Mouse (Mus musculus) liver, embryonic 12.5 days (tissue): ENCODE results near the gene Acvr1b. TPM values are rescaled to one million over a fixed set of nuclear protein-coding genes. Genes with fewer than 3 reads are reported as not detected.

ENCODE experiments used
- ATAC-seq: fragments of 200-750 bp; cut with Nextera tagmentation; 2 replicates; pipeline ENCODE4 v1.8.0; 2017; ENCODE audit warnings: moderate number of reproducible peaks, mild to moderate bottlenecking, moderate library complexity
- H3K27ac ChIP-seq: fragments of 300-500 bp; sonication (generic); 2 replicates; pipeline ENCODE4 v1.5.1; 2016; ENCODE audit warnings: mild to moderate bottlenecking
- H3K27me3 ChIP-seq: fragments of 300-500 bp; sonication (generic); replicated peaks from 2 replicates; pipeline ENCODE4 v1.6.1; 2016; ENCODE audit warnings: mild to moderate bottlenecking, moderate library complexity
- H3K36me3 ChIP-seq: fragments of 300-500 bp; sonication (generic); 2 replicates; pipeline ENCODE4 v1.6.1; 2016; ENCODE audit warnings: mild to moderate bottlenecking, moderate library complexity
- H3K4me1 ChIP-seq: fragments of 300-500 bp; sonication (generic); 2 replicates; pipeline ENCODE4 v1.6.1; 2016
- H3K4me2 ChIP-seq: fragments of 300-500 bp; sonication (generic); 2 replicates; pipeline ENCODE4 v1.6.1; 2016; ENCODE audit warnings: mild to moderate bottlenecking, moderate library complexity
- H3K4me3 ChIP-seq: fragments of 300-500 bp; sonication (generic); 2 replicates; pipeline ENCODE4 v1.5.1; 2016; ENCODE audit warnings: mild to moderate bottlenecking, moderate library complexity
- H3K9ac ChIP-seq: fragments of 300-500 bp; sonication (generic); 2 replicates; pipeline ENCODE4 v1.6.1; 2016; ENCODE audit warnings: mild to moderate bottlenecking, moderate library complexity
- H3K9me3 ChIP-seq: fragments of 300-500 bp; sonication (generic); replicated peaks from 2 replicates; pipeline ENCODE4 v1.6.1; 2016; ENCODE audit warnings: mild to moderate bottlenecking, moderate library complexity
- WGBS: fragments of 180-500 bp; shearing (Covaris S2); methylation state at CpG from one replicate; pipeline ENCODE4 v1.1.7; 2016; ENCODE audit not compliant: insufficient replicate concordance; 5-methylcytosine and 5-hydroxymethylcytosine counted together
- polyA plus RNA-seq: library from polyadenylated mRNA; unstranded; fragments of >200 nt; fragmentation: Nextera tagmentation; extraction: Ambion mirVana; gene quantifications from 2 replicates; pipeline ENCODE4 v1.2.1, GENCODE M21; 2016

Gene Acvr1b
- polyA plus RNA-seq, 1 experiment from 2014 or later: 2.2 TPM

DNA sequence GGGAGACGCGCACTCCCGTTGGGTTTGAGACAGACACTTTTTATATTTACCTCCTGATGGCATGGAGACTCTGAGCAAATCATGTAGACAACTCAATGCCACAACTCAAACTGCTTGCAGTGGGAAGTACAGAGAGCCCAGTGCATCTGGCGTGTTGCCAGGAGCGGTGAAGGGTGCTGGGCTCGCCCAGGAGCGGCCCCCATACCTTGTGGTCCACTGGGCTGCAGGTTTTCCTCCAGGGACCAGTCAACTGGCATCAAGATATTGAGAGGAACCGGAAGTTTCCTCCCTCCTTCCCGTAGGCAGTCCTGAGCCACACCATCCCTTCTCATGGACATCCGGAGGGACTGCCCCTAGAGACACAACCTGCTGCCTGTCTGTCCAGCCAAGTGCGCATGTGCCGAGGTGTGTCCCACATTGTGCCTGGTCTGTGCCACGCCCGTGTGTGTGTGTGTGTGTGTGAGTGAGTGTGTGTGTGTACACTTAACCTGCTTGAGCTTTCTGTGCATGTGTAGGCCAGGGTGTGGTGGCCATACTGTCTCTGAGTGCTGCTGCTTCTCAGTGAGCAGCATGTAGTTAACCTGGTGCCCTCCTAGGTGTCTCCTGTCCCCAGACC is 37.2 kb downstream of the Acvr1b start:
- Histone ChIP-seq H3K4me2 (no peak overlapping the region), H3K4me1 (no peaks in the 10 kb centered on the region), H3K27me3 (no peaks in the 10 kb centered on the region), H3K9ac (no peak overlapping the region), H3K36me3 (peaks cover 46% of the 10 kb centered on the region), H3K4me3 (no peak overlapping the region), H3K27ac (no peak overlapping the region), H3K9me3 (no peaks in the 10 kb centered on the region)
- 83% methylated on average over 14 of the region's 14 CpGs for WGBS
- no peak for ATAC-seq

GRCm38 (mm10) chr15:101212435-101212834 is 38.6 kb downstream of the Acvr1b start:
- Histone ChIP-seq H3K36me3 (peaks cover 38% of the 10 kb centered on the region), H3K27me3 (no peaks in the 10 kb centered on the region), H3K9me3 (no peaks in the 10 kb centered on the region), H3K4me3 (no peak overlapping the region), H3K4me2 (no peak overlapping the region), H3K4me1 (no peaks in the 10 kb centered on the region), H3K27ac (no peak overlapping the region), H3K9ac (no peak overlapping the region)
- WGBS: 81% methylated on average over 14 of the region's 14 CpGs
- ATAC-seq: no peak

- H3K9me3 ChIP-seq: no peaks in the 10 kb centered on the region
- WGBS: 70% methylated on average over 2 of the region's 2 CpGs
- ATAC-seq: no peak
- no peak overlapping the region for H3K4me2 ChIP-seq
- H3K36me3 ChIP-seq: peaks cover 23% of the 10 kb centered on the region
- no peak overlapping the region for H3K27ac ChIP-seq
- no peak overlapping the region for H3K9ac ChIP-seq
- no peaks in the 10 kb centered on the region for H3K4me1 ChIP-seq
- H3K4me3 ChIP-seq: no peak overlapping the region
- H3K27me3 ChIP-seq: no peaks in the 10 kb centered on the region
Measured at GRCm38 (mm10) chr15:101215136-101215535, 41.3 kb downstream of the Acvr1b start.

DNA sequence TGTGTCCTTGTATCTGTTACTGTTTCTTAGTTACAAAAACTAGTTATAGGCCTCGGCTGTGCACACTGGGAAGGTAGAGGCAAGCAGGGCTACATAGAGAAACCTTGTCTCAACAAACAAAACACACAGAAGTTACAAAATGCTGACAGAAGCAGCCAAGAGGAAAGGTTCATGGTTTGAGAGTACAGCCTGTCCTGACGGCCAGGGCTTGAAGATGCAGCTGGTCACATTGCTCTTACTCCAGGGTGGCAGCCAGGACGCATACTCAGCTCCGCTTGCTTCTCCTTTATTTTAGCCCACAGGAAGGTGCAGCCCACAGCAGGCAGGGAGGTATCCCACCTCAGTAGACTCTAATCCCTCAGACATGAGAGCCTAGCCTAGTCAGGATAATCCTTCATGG is 42.2 kb downstream of the Acvr1b start:
- Histone ChIP-seq H3K27me3 (peaks cover 4% of the 10 kb centered on the region; the same call in 1 of the 2 replicates), H3K4me2 (no peak overlapping the region), H3K4me1 (no peaks in the 10 kb centered on the region), H3K27ac (no peak overlapping the region), H3K9me3 (no peaks in the 10 kb centered on the region), H3K4me3 (no peak overlapping the region), H3K36me3 (peaks cover 17% of the 10 kb centered on the region), H3K9ac (no peak overlapping the region)
- 68% methylated on average over 4 of the region's 4 CpGs for WGBS
- ATAC-seq: no peak

- H3K27me3 ChIP-seq: peaks cover 53% of the 10 kb centered on the region
- peaks cover 21% of the 10 kb centered on the region; the same call in 1 of the 2 replicates for H3K4me1 ChIP-seq
- H3K27ac ChIP-seq: no peak overlapping the region
- no peaks in the 10 kb centered on the region for H3K9me3 ChIP-seq
- H3K4me2 ChIP-seq: no peak overlapping the region
- no peak overlapping the region for H3K4me3 ChIP-seq
- no peak for ATAC-seq
- no peak overlapping the region for H3K9ac ChIP-seq
- no peaks in the 10 kb centered on the region for H3K36me3 ChIP-seq
- WGBS: 24% methylated on average over 8 of the region's 8 CpGs
Measured at GRCm38 (mm10) chr15:101220905-101221297, 47.0 kb downstream of the Acvr1b start.

DNA sequence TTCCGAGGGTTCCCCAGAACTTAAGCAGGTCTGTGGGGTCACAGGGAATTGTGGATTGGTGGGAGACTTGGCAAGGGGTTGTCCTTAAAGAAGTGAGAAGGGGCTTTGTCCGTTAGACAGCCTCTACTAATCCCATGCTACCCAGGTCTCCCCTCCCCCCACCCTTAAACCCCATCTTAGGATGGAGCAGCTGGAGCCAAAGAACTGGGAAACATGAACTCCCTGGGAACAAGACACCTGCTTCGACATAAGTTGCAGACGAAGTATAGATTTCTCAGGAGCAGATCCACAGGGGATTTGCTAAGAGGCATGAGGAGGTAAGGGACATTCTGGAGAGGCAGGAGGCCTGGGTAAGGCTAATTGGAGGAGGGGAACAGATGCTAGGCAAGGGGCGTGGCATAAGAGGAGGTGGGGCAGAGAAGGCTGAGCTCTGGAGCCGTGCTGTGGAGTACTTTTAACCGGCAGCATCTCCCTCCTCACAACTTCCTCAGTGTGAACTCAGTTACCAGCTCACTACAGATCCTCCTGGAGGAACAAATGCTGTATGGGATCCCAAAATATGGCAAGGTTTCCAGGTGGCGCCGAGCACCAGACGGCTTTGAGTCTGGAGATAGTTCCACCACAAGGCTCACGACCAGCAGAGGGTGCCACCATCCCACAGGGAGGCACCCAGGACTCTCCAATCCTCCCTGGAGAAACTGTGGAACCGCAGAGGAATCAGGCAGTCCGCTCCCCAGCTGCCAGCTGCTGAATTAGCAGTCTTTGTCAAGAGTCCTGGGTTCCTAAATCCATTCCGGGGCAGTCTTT is 47.6 kb downstream of the Acvr1b start:
- Histone ChIP-seq H3K4me2 (peak overlapping the region; percentile 55), H3K36me3 (no peaks in the 10 kb centered on the region), H3K4me1 (peaks cover 21% of the 10 kb centered on the region; the same call in 1 of the 2 replicates), H3K27ac (no peak overlapping the region), H3K9me3 (no peaks in the 10 kb centered on the region), H3K27me3 (peaks cover 59% of the 10 kb centered on the region), H3K4me3 (peak overlapping the region; percentile 31), H3K9ac (no peak overlapping the region)
- WGBS: 6% methylated on average over 14 of the region's 14 CpGs
- ATAC-seq: peak; percentile 35; the same call in 1 of the 2 replicates

GRCm38 (mm10) chr15:101222897-101223482 is 49.1 kb downstream of the Acvr1b start:
- Histone ChIP-seq H3K9me3 (no peaks in the 10 kb centered on the region), H3K27me3 (peaks cover 72% of the 10 kb centered on the region), H3K27ac (no peak overlapping the region), H3K4me1 (peaks cover 21% of the 10 kb centered on the region; the same call in 1 of the 2 replicates), H3K4me3 (no peak overlapping the region), H3K36me3 (no peaks in the 10 kb centered on the region), H3K4me2 (no peak overlapping the region), H3K9ac (no peak overlapping the region)
- no peak for ATAC-seq
- WGBS: 22% methylated on average over 13 of the region's 13 CpGs

DNA sequence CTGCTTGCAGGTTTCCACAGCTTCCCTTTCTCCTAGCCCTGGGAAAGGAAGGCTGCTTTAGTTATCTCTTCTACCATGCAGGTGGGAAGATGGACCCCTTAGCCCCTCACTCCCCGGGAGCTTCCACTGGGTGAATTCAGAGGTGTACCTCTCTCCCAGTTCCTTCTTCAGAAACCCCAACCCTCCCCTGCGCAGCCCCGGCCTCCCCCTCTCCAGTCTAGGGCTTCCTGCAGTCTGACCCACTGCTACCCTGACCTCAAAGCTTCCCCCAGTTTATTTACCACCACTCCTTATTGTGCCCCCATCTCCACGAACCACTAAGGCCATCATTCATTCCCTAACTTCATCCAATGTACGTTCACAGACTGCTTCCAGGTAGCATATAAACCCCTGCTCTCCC is 49.7 kb downstream of the Acvr1b start:
- 6% methylated on average over 5 of the region's 5 CpGs for whole genome bisulfite sequencing
- no peak for ATAC-seq
- peak overlapping the region; percentile 61; the same call in 1 of the 2 replicates for H3K9ac ChIP-seq
- H3K27me3 ChIP-seq: peaks cover 72% of the 10 kb centered on the region
- peak overlapping the region; percentile 82 for H3K4me2 ChIP-seq
- peaks cover 21% of the 10 kb centered on the region; the same call in 1 of the 2 replicates for H3K4me1 ChIP-seq
- H3K36me3 ChIP-seq: no peaks in the 10 kb centered on the region
- no peaks in the 10 kb centered on the region for H3K9me3 ChIP-seq
- peak overlapping the region; percentile 58 for H3K4me3 ChIP-seq
- H3K27ac ChIP-seq: no peak overlapping the region

DNA sequence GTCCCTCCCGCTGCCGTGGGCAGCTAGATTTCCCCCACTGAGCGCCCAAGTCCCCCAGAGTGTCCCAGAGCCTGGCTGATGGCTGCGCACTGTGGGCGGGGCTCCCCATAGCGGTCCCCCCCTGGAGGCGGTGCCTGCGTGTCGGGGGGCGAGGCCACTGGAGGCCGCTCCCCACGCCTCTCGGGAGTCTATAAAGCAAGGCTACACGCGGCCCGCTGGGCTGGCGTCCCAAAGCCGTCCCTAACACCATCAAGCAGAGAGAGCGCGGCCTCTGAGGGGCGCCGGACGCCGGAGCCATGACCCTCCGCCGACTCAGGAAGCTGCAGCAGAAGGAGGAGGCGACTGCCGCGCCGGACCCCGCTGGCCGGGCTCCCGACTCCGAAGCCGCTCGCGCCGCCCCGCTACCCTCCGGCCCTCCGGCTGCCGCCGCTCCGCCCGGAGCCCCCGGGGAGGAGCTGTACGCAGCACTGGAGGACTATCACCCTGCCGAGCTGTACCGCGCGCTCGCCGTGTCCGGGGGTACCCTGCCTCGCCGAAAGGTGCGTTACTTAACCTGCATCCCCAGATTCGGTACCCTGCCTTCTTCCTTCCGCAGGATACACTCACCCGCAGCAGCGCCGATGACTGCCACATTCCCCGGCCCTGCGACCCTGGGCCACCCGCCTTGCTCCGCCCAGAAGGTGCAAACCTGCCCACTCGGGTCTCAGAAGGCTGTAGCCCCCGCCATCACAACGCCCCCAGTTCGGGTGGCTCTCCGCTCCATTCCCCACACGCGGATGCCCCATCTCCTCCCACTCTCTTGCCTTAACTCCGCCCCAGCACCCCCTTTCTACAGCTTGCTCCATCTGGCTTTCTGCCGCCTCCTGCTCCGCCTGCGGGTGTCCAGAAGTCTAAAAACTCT is 50.4 kb downstream of the Acvr1b start, which contains the start of gene Grasp:
TSS of gene Grasp (plus strand) at position 183 of the 901 bp plus-strand sequence.
- Histone ChIP-seq H3K9ac (peak within 1 kb of the TSS; percentile 61), H3K9me3 (no peaks in the 10 kb centered on the region), H3K4me2 (peak within 1 kb of the TSS; percentile 82), H3K27me3 (peaks cover 72% of the 10 kb centered on the region), H3K4me3 (peak within 1 kb of the TSS; percentile 58), H3K36me3 (peaks cover 1% of the 10 kb centered on the region; the same call in 1 of the 2 replicates), H3K27ac (no peak within 1 kb of the TSS), H3K4me1 (peaks cover 21% of the 10 kb centered on the region; the same call in 1 of the 2 replicates)
- under 1% methylated on average over 65 of the region's 77 CpGs for WGBS
- ATAC-seq: peak; percentile 76

DNA sequence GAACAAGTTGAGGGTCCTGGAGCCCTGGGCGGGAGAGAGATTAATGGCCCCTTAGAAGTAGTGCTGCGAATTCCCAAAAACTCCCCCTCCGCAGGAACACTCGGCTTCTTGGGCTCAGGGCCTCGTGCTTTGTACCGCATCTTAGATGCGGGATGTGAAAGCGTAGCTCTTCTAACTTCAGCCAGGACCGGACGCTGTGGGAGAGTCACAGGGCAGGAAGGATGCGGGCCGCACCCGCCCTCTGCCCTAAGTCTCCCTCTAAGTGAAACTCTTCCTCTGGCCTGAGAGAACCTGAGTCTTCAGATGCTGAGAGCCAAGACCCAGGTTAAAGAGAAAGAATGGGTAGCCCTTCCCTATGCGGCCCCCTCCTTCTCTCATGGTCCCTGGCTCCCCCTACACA is 51.1 kb downstream of the Acvr1b start:
- peak overlapping the region; percentile 61; the same call in 1 of the 2 replicates for H3K9ac ChIP-seq
- WGBS: 8% methylated on average over 14 of the region's 14 CpGs

GRCm38 (mm10) chr15:101227971-101228370 is 54.1 kb downstream of the Acvr1b start:
- WGBS: 27% methylated on average over 7 of the region's 7 CpGs
- H3K9ac ChIP-seq: no peak overlapping the region
- H3K4me3 ChIP-seq: no peak overlapping the region
- no peak for ATAC-seq
- 0 out of 2 replicates have a peak overlapping the region, but pooled peaks have one; percentile 49 for H3K27ac ChIP-seq
- no peaks in the 10 kb centered on the region for H3K9me3 ChIP-seq
- H3K36me3 ChIP-seq: peaks cover 10% of the 10 kb centered on the region; the same call in 1 of the 2 replicates
- H3K27me3 ChIP-seq: peaks cover 59% of the 10 kb centered on the region
- peaks cover 21% of the 10 kb centered on the region; the same call in 1 of the 2 replicates for H3K4me1 ChIP-seq
- H3K4me2 ChIP-seq: no peak overlapping the region

More for the DNA sequence above, 51.1 kb downstream of the Acvr1b start:
- Histone ChIP-seq H3K9me3 (no peaks in the 10 kb centered on the region), H3K4me2 (peak overlapping the region; percentile 82), H3K4me3 (peak overlapping the region; percentile 58), H3K27me3 (peaks cover 72% of the 10 kb centered on the region), H3K27ac (no peak overlapping the region), H3K36me3 (peaks cover 6% of the 10 kb centered on the region; the same call in 1 of the 2 replicates), H3K4me1 (peaks cover 21% of the 10 kb centered on the region; the same call in 1 of the 2 replicates)
- no peak for ATAC-seq
